In the genomic region with DNA sequence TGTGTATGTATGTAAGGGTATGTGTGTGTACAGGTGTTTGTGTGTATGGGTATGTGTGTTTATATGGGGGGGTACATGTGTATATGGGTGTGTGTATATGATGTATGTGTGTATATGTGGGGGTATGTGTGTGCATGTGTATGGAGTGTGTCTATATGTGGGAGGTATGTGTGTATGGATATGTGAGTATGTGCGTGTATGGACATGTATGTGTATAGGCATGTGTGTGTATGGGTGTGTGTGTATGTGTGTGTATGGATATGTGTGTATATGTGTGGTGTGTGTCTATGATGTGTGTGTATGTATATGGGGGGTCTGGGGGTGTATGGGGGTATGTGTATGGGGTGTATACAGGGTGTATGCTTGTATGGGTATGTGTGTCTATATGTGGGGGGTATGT, we compare ENCODE assay signal across 29 mouse cellular contexts. TPM values are rescaled to one million over a fixed set of nuclear protein-coding genes. Genes with fewer than 3 reads are reported as not detected.
DNase-seq lines count a peak whose midpoint lies in the region; ATAC-seq and TF ChIP-seq lines count a peak whose summit lies in the region.
"Had no signal": no experiment of that assay in that cellular context is flagged by ENCODE, and none has a peak within 500 bp of the region (broad histone marks: within the 10 kb centered on the region; RNA-seq: fewer than 3 reads in every experiment).

No protein-coding gene starts in this region.

- H3K4me1 ChIP-seq in hindbrain, postnatal 0 days (ENCODE audit: insufficient read depth, low read length), result no peaks in the 10 kb centered on the region
- H3K4me1 ChIP-seq in hindbrain, embryonic 14.5 days (replicated peaks; ENCODE audit: control insufficient read depth, insufficient read depth, low read length), result peaks cover under 1% of the 10 kb centered on the region; the same call in 1 of the 2 replicates
- peaks cover 11% of the 10 kb centered on the region for H3K4me1 ChIP-seq in liver, postnatal 0 days (ENCODE audit: insufficient read depth)
- no peaks in the 10 kb centered on the region for H3K4me1 ChIP-seq in liver, embryonic 11.5 days (replicated peaks; ENCODE audit: control insufficient read depth, insufficient read depth, low read length)
- H3K4me1 ChIP-seq in embryonic facial prominence, embryonic 13.5 days, result peaks cover under 1% of the 10 kb centered on the region; the same call in 1 of the 2 replicates
- H3K4me1 ChIP-seq: embryonic facial prominence, embryonic 15.5 days; heart, embryonic 15.5 days; hindbrain, embryonic 15.5 days had no signal

- peak; percentile 2; the same call in 1 of the 2 replicates for ATAC-seq in hindbrain, postnatal 0 days
- ATAC-seq in hindbrain, embryonic 14.5 days (ENCODE audit: low FRiP score), result no peak
- no peak for ATAC-seq in liver, postnatal 0 days
- no peak for ATAC-seq in liver, embryonic 11.5 days (replicated peaks; ENCODE audit: low FRiP score)
- 0 out of 2 replicates have a peak, but pooled peaks have one; percentile 20 for ATAC-seq in embryonic facial prominence, embryonic 13.5 days (ENCODE audit: insufficient number of reproducible peaks, insufficient read depth, low FRiP score, low TSS enrichment, low read depth)
- ATAC-seq: CD4-positive, CD25-positive, alpha-beta regulatory T cell, adult 4 months; forebrain, embryonic 14.5 days; forebrain, postnatal 0 days had no signal

- no peaks in the 10 kb centered on the region for H3K27me3 ChIP-seq in hindbrain, postnatal 0 days (ENCODE audit: insufficient read depth, low read length)
- H3K27me3 ChIP-seq in hindbrain, embryonic 14.5 days (ENCODE audit: control insufficient read depth, insufficient read depth, low read length), result no peaks in the 10 kb centered on the region
- H3K27me3 ChIP-seq in liver, postnatal 0 days (ENCODE audit: insufficient read depth, low read length), result no peaks in the 10 kb centered on the region
- no peaks in the 10 kb centered on the region for H3K27me3 ChIP-seq in liver, embryonic 11.5 days (replicated peaks; ENCODE audit: control insufficient read depth, insufficient read depth, low read length)
- H3K27me3 ChIP-seq in embryonic facial prominence, embryonic 13.5 days, result no peaks in the 10 kb centered on the region
- H3K27me3 ChIP-seq: embryonic facial prominence, embryonic 15.5 days; heart, embryonic 12.5 days; heart, embryonic 15.5 days; hindbrain, embryonic 15.5 days had no signal

- no peak overlapping the region for H3K9ac ChIP-seq in hindbrain, postnatal 0 days (replicated peaks; ENCODE audit: low read length)
- H3K9ac ChIP-seq in hindbrain, embryonic 14.5 days, result no peak overlapping the region
- H3K9ac ChIP-seq in liver, postnatal 0 days (replicated peaks), result no peak overlapping the region
- H3K9ac ChIP-seq in liver, embryonic 11.5 days (ENCODE audit: low read depth, low read length), result no peak overlapping the region
- no peak overlapping the region for H3K9ac ChIP-seq in embryonic facial prominence, embryonic 13.5 days
- H3K9ac ChIP-seq: embryonic facial prominence, embryonic 15.5 days; forebrain, postnatal 0 days; heart, embryonic 12.5 days; heart, embryonic 15.5 days; hindbrain, embryonic 15.5 days had no signal

- H3K4me2 ChIP-seq in hindbrain, postnatal 0 days (ENCODE audit: low read depth, low read length), result no peak overlapping the region
- no peak overlapping the region for H3K4me2 ChIP-seq in hindbrain, embryonic 14.5 days (replicated peaks)
- H3K4me2 ChIP-seq in liver, postnatal 0 days (ENCODE audit: low read depth, low read length), result no peak overlapping the region
- no peak overlapping the region for H3K4me2 ChIP-seq in liver, embryonic 11.5 days
- H3K4me2 ChIP-seq in embryonic facial prominence, embryonic 13.5 days, result no peak overlapping the region
- H3K4me2 ChIP-seq: embryonic facial prominence, embryonic 15.5 days; heart, embryonic 12.5 days; heart, embryonic 15.5 days; hindbrain, embryonic 15.5 days had no signal

- WGBS in hindbrain, postnatal 0 days, result 97% methylated on average over 1 of the region's 1 CpGs
- WGBS in hindbrain, embryonic 14.5 days, result 95% methylated on average over 1 of the region's 1 CpGs
- 88% methylated on average over 1 of the region's 1 CpGs for WGBS in liver, postnatal 0 days (ENCODE audit: insufficient replicate concordance)
- 92% methylated on average over 1 of the region's 1 CpGs for WGBS in liver, embryonic 11.5 days
- 94% methylated on average over 1 of the region's 1 CpGs for WGBS in embryonic facial prominence, embryonic 13.5 days

- H3K4me3 ChIP-seq in hindbrain, postnatal 0 days (ENCODE audit: low read length), result no peak overlapping the region
- no peak overlapping the region for H3K4me3 ChIP-seq in hindbrain, embryonic 14.5 days (replicated peaks; ENCODE audit: low read length)
- no peak overlapping the region for H3K4me3 ChIP-seq in liver, postnatal 0 days (ENCODE audit: low read depth, low read length)
- no peak overlapping the region for H3K4me3 ChIP-seq in liver, embryonic 11.5 days (ENCODE audit: low read depth, low read length)
- H3K4me3 ChIP-seq in embryonic facial prominence, embryonic 13.5 days, result no peak overlapping the region
- H3K4me3 ChIP-seq: embryonic facial prominence, embryonic 15.5 days; gastrocnemius, adult 2 months; heart, embryonic 12.5 days; heart, embryonic 15.5 days; hindbrain, embryonic 15.5 days had no signal

- no peaks in the 10 kb centered on the region for H3K36me3 ChIP-seq in hindbrain, postnatal 0 days (ENCODE audit: insufficient read depth, low read length)
- no peaks in the 10 kb centered on the region for H3K36me3 ChIP-seq in hindbrain, embryonic 14.5 days (replicated peaks; ENCODE audit: control insufficient read depth, insufficient read depth)
- H3K36me3 ChIP-seq in liver, postnatal 0 days (replicated peaks; ENCODE audit: insufficient read depth, low read length), result no peaks in the 10 kb centered on the region
- no peaks in the 10 kb centered on the region for H3K36me3 ChIP-seq in liver, embryonic 11.5 days (ENCODE audit: control insufficient read depth, insufficient read depth, low read length)
- H3K36me3 ChIP-seq in embryonic facial prominence, embryonic 13.5 days, result no peaks in the 10 kb centered on the region
- H3K36me3 ChIP-seq: embryonic facial prominence, embryonic 15.5 days; heart, embryonic 12.5 days; heart, embryonic 15.5 days; hindbrain, embryonic 15.5 days had no signal

- TF ChIP-seq EP300 in liver, postnatal 0 days (IDR thresholded peaks at IDR 0.05; ENCODE audit: low read depth), result no peak

- TF ChIP-seq CTCF in hindbrain, postnatal 0 days (IDR thresholded peaks at IDR 0.05; ENCODE audit: low read depth), result no peak
- no peak for TF ChIP-seq CTCF in liver, postnatal 0 days (IDR thresholded peaks at IDR 0.05; ENCODE audit: low read depth)

- DNase-seq in hindbrain, postnatal 0 days (ENCODE audit: low spot score), result no peak
- DNase-seq in hindbrain, embryonic 14.5 days (ENCODE audit: low spot score), result no peak
- no peak for DNase-seq in liver, postnatal 0 days
- DNase-seq in liver, embryonic 11.5 days (ENCODE audit: low spot score), result no peak
- no peak for DNase-seq in kidney, adult 11 months
- DNase-seq: adrenal gland, adult 2 months; adrenal gland, postnatal 14 days; cerebellum, adult 11 months; cerebellum, adult 2 months; cerebellum, adult 9-11 months; cerebellum, postnatal 25 days; forebrain, postnatal 0 days; gastrocnemius, adult 2 months; gastrocnemius, postnatal 14 days; heart, adult 18-20 months; heart, postnatal 10 days; heart, postnatal 36 days had no signal

- no peak overlapping the region for H3K27ac ChIP-seq in hindbrain, postnatal 0 days
- H3K27ac ChIP-seq in hindbrain, embryonic 14.5 days, result no peak overlapping the region
- H3K27ac ChIP-seq in liver, postnatal 0 days (ENCODE audit: low read depth), result peak overlapping the region; percentile 39; the same call in 1 of the 2 replicates
- H3K27ac ChIP-seq in liver, embryonic 11.5 days (ENCODE audit: low read depth, low read length), result no peak overlapping the region
- no peak overlapping the region for H3K27ac ChIP-seq in embryonic facial prominence, embryonic 13.5 days
- H3K27ac ChIP-seq: embryonic facial prominence, embryonic 15.5 days; gastrocnemius, adult 2 months; heart, embryonic 15.5 days; hindbrain, embryonic 15.5 days had no signal

- no peaks in the 10 kb centered on the region for H3K9me3 ChIP-seq in hindbrain, postnatal 0 days (ENCODE audit: low read length)
- no peaks in the 10 kb centered on the region for H3K9me3 ChIP-seq in hindbrain, embryonic 14.5 days (ENCODE audit: control insufficient read depth, low read length)
- H3K9me3 ChIP-seq in liver, postnatal 0 days (ENCODE audit: low read length), result no peaks in the 10 kb centered on the region
- no peaks in the 10 kb centered on the region for H3K9me3 ChIP-seq in liver, embryonic 11.5 days (ENCODE audit: control insufficient read depth, low read length)
- no peaks in the 10 kb centered on the region for H3K9me3 ChIP-seq in embryonic facial prominence, embryonic 13.5 days
- H3K9me3 ChIP-seq: embryonic facial prominence, embryonic 15.5 days; heart, embryonic 12.5 days; heart, embryonic 15.5 days; hindbrain, embryonic 15.5 days had no signal

RNA-seq across cellular contexts. Expression of gene Gpam, which starts 1.4 kb away (rescaled TPM):
- total RNA-seq in hindbrain, postnatal 0 days (2014; rRNA removed), result 84.2 and 85.1 TPM in 2 replicates
- 20.7 and 20.9 TPM in 2 replicates for polyA plus RNA-seq in hindbrain, postnatal 0 days (2015; fragmentation: Nextera tagmentation; extraction: Ambion mirVana)
- 26.8 and 29.3 TPM in 2 replicates for polyA plus RNA-seq in hindbrain, embryonic 14.5 days (2014; fragmentation: Nextera tagmentation; extraction: Ambion mirVana)
- polyA plus RNA-seq in liver, postnatal 0 days (2015; fragmentation: Nextera tagmentation; extraction: Ambion mirVana), result 19.8 and 24.2 TPM in 2 replicates
- polyA plus RNA-seq in liver, embryonic 11.5 days (2014; fragmentation: Nextera tagmentation; extraction: Ambion mirVana), result 36.3 and 42.2 TPM in 2 replicates
- 14.0 and 14.3 TPM in 2 replicates for polyA plus RNA-seq in embryonic facial prominence, embryonic 13.5 days (2015; fragmentation: Nextera tagmentation; extraction: Ambion mirVana)

RNA-seq across cellular contexts. Expression of gene Tectb, which starts 52.1 kb away (rescaled TPM):
- 0.10 TPM in 1 of 2 replicates, not detected in the other for total RNA-seq in hindbrain, postnatal 0 days (2014; rRNA removed)
- polyA plus RNA-seq in hindbrain, postnatal 0 days (2015; fragmentation: Nextera tagmentation; extraction: Ambion mirVana), result 0.10 and 0.13 TPM in 2 replicates
- 0.37 TPM in 1 of 2 replicates, not detected in the other for polyA plus RNA-seq in hindbrain, embryonic 14.5 days (2014; fragmentation: Nextera tagmentation; extraction: Ambion mirVana)
- polyA plus RNA-seq in liver, postnatal 0 days (2015; fragmentation: Nextera tagmentation; extraction: Ambion mirVana), result 0.09 and 0.19 TPM in 2 replicates
- polyA plus RNA-seq in liver, embryonic 11.5 days (2014; fragmentation: Nextera tagmentation; extraction: Ambion mirVana), result not detected in 2 replicates
- not detected in 2 replicates for polyA plus RNA-seq in embryonic facial prominence, embryonic 13.5 days (2015; fragmentation: Nextera tagmentation; extraction: Ambion mirVana)
- total RNA-seq: common myeloid progenitor, adult 5-6 weeks; forebrain, postnatal 0 days; gastrocnemius, adult 2 months; MEL had no signal
- polyA plus RNA-seq: adrenal gland, adult 2 months; C2C12; CD4-positive, CD25-positive, alpha-beta regulatory T cell, adult 4 months; forebrain, embryonic 11.5 days; heart, embryonic 12.5 days; heart, embryonic 15.5 days; hindbrain, embryonic 11.5 days had no signal

Comparison
In these comparisons a context has a peak if more than half of its experiments do, and no peak if none do; other contexts are left out.
1. ATAC-seq: peak in hindbrain, postnatal 0 days (single experiment) and embryonic facial prominence, embryonic 13.5 days (single experiment); none in hindbrain, embryonic 14.5 days (single experiment), liver, postnatal 0 days (single experiment) and liver, embryonic 11.5 days (single experiment).